Mouse (Mus musculus) forebrain, embryonic 11.5 days (tissue): ENCODE measurements around the gene St6gal1. TPM values are rescaled to one million over a fixed set of nuclear protein-coding genes. Genes with fewer than 3 reads are reported as not detected.

Source experiments
- ATAC-seq: fragments of 200-750 bp; cut with Nextera tagmentation; replicated peaks from 2 replicates; pipeline ENCODE4 v1.8.0; 2017; ENCODE audit warnings: moderate TSS enrichment; ENCODE audit not compliant: low FRiP score
- DNase-seq: peaks from one replicate; pipeline ENCODE4 v3.0.0-alpha.2; 2017; ENCODE audit warnings: low spot score
- H3K27ac ChIP-seq: fragments of 300-500 bp; sonication (generic); 2 replicates; pipeline ENCODE4 v1.5.1; 2014; ENCODE audit warnings: low read depth, low read length
- H3K27me3 ChIP-seq: fragments of 300-500 bp; sonication (generic); 2 replicates; pipeline ENCODE4 v1.6.1; 2014; ENCODE audit warnings: mild to moderate bottlenecking, low read length, mixed read lengths; ENCODE audit not compliant: control insufficient read depth, insufficient read depth
- H3K36me3 ChIP-seq: fragments of 300-500 bp; sonication (generic); 2 replicates; pipeline ENCODE4 v1.6.1; 2014; ENCODE audit warnings: mild to moderate bottlenecking, low read length, moderate library complexity, mixed read lengths; ENCODE audit not compliant: control insufficient read depth, insufficient read depth
- H3K4me1 ChIP-seq: fragments of 300-500 bp; sonication (generic); replicated peaks from 2 replicates; pipeline ENCODE4 v1.6.1; 2014; ENCODE audit warnings: low read length, mixed read lengths; ENCODE audit not compliant: control insufficient read depth, insufficient read depth
- H3K4me2 ChIP-seq: fragments of 300-500 bp; sonication (generic); 2 replicates; pipeline ENCODE4 v1.6.1; 2014; ENCODE audit warnings: low read depth, mild to moderate bottlenecking, low read length, moderate library complexity, mixed read lengths; ENCODE audit not compliant: severe bottlenecking
- H3K4me3 ChIP-seq: fragments of 300-500 bp; sonication (generic); 2 replicates; pipeline ENCODE4 v1.5.1; 2014; ENCODE audit warnings: low read depth, low read length
- H3K9ac ChIP-seq: fragments of 300-500 bp; sonication (generic); 2 replicates; pipeline ENCODE4 v1.6.1; 2014; ENCODE audit warnings: low read length
- H3K9me3 ChIP-seq: fragments of 300-500 bp; sonication (generic); 2 replicates; pipeline ENCODE4 v1.6.1; 2016; ENCODE audit warnings: low read length, mixed read lengths; ENCODE audit not compliant: control insufficient read depth
- WGBS: fragments of 180-500 bp; shearing (Covaris S2); extraction: QIAGEN DNeasy Blood & Tissue Kit; methylation state at CpG from one replicate; pipeline ENCODE4 v1.1.7; 2014; 5-methylcytosine and 5-hydroxymethylcytosine counted together
- polyA plus RNA-seq: library from polyadenylated mRNA; unstranded; fragments of >200 nt; fragmentation: Nextera tagmentation; extraction: Ambion mirVana; gene quantifications from 2 replicates; pipeline ENCODE4 v1.2.1, GENCODE M21; 2014

Gene St6gal1
- polyA plus RNA-seq, 1 experiment from 2014 or later = 24.7 TPM

DNA sequence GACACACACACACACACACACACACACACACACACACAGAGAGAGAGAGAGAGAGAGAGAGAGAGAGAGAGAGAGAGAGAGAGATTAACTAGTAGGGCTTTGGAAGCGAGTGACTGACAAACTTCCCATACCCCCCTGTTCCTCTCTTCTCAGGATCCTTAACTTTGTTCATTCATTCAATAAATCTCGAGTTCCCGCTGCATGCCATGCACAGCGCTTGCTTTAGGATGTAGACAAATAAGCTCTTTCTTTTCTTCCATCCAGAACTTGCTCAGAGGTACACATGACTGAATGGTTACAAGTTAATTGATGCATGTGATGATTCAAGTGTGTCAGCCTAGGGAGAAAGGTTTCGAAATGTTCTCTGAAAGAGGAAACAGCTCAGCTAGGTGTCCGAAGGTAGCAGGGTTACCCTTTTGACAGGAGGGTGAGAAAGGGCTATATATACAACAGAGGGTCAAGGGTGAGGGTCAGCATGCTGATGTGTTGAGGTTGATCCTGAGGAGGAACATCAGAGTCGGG is 10.7 kb downstream of the St6gal1 start:
- Histone ChIP-seq H3K4me3 (no peak overlapping the region), H3K27ac (no peak overlapping the region), H3K9me3 (no peaks in the 10 kb centered on the region), H3K9ac (no peak overlapping the region), H3K27me3 (no peaks in the 10 kb centered on the region), H3K36me3 (no peaks in the 10 kb centered on the region), H3K4me2 (no peak overlapping the region), H3K4me1 (no peaks in the 10 kb centered on the region)
- WGBS = 67% methylated on average over 7 of the region's 7 CpGs
- no peak for ATAC-seq
- DNase-seq = no peak

DNA sequence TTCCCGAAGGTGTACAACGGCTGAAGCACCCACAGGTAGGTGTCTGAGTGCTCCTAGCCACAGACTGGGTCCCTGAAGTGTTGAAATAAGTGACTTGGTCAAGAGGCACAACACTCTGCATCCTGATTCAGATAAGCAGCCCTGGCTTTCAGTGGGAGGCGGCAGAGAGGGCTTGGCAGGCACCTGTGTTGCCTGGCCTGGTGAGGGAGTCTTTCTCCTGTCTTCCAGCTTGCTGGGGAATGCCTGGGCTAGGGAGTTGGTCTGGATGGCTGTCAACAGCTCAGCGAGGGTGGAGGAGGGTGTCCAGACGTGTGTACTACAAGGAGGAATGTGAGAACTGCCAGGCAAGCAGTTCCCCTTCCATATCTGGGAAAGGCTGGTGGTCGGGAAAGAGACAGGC is 15.0 kb downstream of the St6gal1 start:
- Histone ChIP-seq H3K36me3 (no peaks in the 10 kb centered on the region), H3K27me3 (no peaks in the 10 kb centered on the region), H3K4me2 (no peak overlapping the region), H3K9me3 (no peaks in the 10 kb centered on the region), H3K9ac (no peak overlapping the region), H3K27ac (no peak overlapping the region), H3K4me3 (no peak overlapping the region), H3K4me1 (no peaks in the 10 kb centered on the region)
- ATAC-seq = no peak
- no peak for DNase-seq
- WGBS = 80% methylated on average over 6 of the region's 6 CpGs

DNA sequence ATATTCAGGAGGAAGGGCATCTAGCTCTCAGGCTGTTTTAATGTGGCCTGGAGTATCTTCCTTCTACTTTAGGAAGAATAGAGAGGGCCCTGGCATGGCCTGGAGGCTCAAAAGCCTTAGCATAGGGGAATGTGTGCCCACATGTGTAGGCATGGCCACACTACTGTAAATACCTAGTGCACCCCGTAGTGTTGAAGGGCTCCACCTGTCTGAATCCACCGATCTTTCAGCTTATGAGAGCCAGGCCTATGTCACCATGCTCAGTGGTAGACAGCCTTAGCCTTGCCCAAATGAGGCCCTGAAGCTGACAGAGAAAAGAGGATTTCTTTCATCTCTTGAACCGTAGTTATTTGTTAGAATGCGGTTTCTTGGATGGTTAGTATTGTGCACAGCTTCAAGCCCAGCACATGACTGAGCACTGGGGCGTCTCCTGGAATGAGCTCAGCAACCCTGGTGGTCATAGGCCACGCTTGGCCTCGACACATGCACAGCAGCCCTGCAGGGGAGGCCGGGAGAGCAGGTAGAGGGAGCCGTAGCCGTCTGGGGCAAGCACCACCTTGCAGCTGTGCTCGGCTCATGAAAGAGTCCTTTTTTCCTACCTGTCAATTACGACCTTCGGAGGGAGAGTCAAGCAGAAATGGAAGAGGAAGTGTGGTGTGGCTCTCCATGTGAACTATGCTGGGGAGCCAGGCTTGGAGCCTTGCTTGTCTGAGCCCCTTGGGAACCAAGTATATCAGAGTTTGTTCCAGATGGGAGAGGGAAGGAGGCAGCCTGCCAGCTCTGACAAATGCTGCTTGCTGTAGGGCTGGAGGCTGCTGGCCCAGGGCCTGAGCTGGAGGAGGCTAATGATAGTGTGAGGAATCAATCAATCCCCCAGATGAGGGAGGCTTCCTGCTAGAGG is 15.8 kb downstream of the St6gal1 start:
- Histone ChIP-seq H3K4me3 (no peak overlapping the region), H3K27me3 (no peaks in the 10 kb centered on the region), H3K27ac (no peak overlapping the region), H3K9ac (no peak overlapping the region), H3K9me3 (no peaks in the 10 kb centered on the region), H3K4me2 (no peak overlapping the region), H3K4me1 (no peaks in the 10 kb centered on the region), H3K36me3 (no peaks in the 10 kb centered on the region)
- WGBS = 78% methylated on average over 13 of the region's 13 CpGs
- ATAC-seq (no peak), DNase-seq (no peak)

DNA sequence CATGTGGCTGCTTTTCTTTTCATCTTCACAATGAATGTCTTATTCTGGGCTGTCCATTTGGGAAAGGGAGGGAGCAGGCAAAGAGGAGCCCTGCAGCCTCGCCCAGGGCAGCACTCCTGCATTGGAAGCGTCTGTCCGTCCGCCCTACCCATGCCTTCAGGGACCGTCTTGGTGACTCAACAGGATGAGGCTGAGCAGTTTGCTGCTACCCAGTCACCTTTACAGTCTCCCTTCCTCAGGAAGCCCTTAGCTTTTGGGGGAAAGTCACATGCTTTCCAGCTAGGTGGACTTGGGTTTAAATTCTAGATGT is 16.4 kb downstream of the St6gal1 start:
- H3K36me3 ChIP-seq = no peaks in the 10 kb centered on the region
- WGBS = 84% methylated on average over 5 of the region's 5 CpGs
- no peak overlapping the region for H3K4me3 ChIP-seq
- no peak overlapping the region for H3K27ac ChIP-seq
- H3K9ac ChIP-seq = no peak overlapping the region
- no peak for ATAC-seq
- H3K9me3 ChIP-seq = no peaks in the 10 kb centered on the region
- DNase-seq = no peak
- no peaks in the 10 kb centered on the region for H3K4me1 ChIP-seq
- H3K27me3 ChIP-seq = no peaks in the 10 kb centered on the region
- H3K4me2 ChIP-seq = no peak overlapping the region

DNA sequence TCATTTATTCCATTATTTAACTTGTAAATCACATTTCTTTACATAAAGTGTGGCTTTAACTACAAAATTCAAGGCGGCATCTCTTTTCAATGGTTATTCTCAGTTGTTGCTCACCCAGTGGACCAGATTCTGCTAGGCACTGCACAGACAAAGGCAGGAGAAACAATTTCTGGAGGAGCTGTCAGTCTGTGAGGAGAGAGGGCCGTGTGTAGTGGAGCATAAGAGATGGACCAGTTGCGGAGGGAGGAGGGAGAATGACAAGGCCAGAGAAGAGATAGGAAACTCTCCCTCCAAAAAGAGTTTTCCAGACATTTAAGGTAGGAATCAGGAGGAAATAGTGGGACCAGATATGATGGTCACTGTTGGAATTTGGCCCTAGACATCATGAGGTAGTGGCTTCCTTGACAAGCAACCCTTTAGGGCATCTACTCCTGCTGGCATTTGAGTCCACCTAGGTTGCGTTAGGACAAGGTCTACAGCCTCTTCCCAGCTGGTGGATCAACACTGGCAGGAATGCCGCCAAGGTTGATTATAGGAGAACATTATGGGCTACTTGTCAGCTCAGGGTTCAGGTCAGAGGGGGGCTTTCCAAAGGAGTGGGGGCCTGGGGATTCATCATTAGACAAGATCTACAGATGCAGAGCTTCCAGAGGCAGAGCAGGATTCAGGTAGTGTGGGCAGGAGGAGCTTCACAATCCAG is 19.3 kb downstream of the St6gal1 start:
- no peaks in the 10 kb centered on the region for H3K4me1 ChIP-seq
- no peak overlapping the region for H3K9ac ChIP-seq
- no peaks in the 10 kb centered on the region for H3K36me3 ChIP-seq
- H3K27me3 ChIP-seq = no peaks in the 10 kb centered on the region
- DNase-seq = no peak
- no peak overlapping the region for H3K27ac ChIP-seq
- no peak overlapping the region for H3K4me2 ChIP-seq
- WGBS = 80% methylated on average over 5 of the region's 5 CpGs
- H3K9me3 ChIP-seq = no peaks in the 10 kb centered on the region
- no peak overlapping the region for H3K4me3 ChIP-seq
- ATAC-seq = no peak

DNA sequence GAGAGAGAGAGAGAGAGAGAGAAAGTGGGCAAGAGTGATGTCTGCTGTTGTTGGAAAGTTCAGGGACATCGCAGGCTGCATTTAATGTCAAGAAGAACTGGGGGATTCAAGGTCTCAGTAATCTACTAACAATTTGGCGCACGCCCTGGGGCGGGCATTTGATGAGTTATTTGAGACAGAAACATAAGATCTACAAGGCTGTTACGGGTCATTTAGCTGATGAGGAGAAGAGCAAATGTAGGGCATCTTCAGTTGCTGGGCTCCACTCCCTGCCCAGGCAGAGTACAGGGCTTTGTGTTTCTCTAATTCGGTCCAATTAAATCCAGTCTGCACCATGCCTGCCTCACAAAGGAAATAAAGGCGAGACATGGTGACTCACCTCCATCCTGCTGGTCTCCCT is 19.9 kb downstream of the St6gal1 start:
- no peak for DNase-seq
- Histone ChIP-seq H3K9me3 (no peaks in the 10 kb centered on the region), H3K4me3 (no peak overlapping the region), H3K9ac (no peak overlapping the region), H3K4me2 (no peak overlapping the region), H3K4me1 (no peaks in the 10 kb centered on the region), H3K27me3 (no peaks in the 10 kb centered on the region), H3K27ac (no peak overlapping the region), H3K36me3 (no peaks in the 10 kb centered on the region)
- 89% methylated on average over 7 of the region's 7 CpGs for WGBS
- no peak for ATAC-seq

DNA sequence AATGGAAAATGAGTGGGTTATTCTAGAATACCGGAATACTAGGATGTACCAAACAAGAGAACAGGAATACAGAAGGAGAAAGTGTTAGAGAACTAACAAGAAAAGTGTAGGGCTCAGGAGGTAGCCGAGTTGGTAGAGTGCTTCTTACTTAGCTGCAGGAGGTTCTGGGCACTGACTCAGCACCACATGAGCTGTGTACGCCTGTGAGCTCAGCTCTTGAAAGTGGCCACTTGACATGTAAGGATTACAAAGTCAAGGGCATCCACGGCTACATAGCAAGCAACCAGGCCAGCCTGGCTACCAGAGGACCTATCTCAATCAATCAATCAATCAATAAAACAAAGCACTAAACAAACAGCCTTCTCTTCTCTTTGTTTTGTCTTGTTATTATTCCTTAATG is 24.7 kb downstream of the St6gal1 start:
- 53% methylated on average over 4 of the region's 4 CpGs for WGBS
- no peak overlapping the region for H3K4me3 ChIP-seq
- no peaks in the 10 kb centered on the region for H3K9me3 ChIP-seq
- no peak overlapping the region for H3K27ac ChIP-seq
- ATAC-seq = no peak
- no peak overlapping the region for H3K4me2 ChIP-seq
- no peaks in the 10 kb centered on the region for H3K36me3 ChIP-seq
- H3K27me3 ChIP-seq = no peaks in the 10 kb centered on the region
- H3K4me1 ChIP-seq = peaks cover 11% of the 10 kb centered on the region; the same call in 1 of the 2 replicates
- H3K9ac ChIP-seq = no peak overlapping the region
- DNase-seq = no peak

DNA sequence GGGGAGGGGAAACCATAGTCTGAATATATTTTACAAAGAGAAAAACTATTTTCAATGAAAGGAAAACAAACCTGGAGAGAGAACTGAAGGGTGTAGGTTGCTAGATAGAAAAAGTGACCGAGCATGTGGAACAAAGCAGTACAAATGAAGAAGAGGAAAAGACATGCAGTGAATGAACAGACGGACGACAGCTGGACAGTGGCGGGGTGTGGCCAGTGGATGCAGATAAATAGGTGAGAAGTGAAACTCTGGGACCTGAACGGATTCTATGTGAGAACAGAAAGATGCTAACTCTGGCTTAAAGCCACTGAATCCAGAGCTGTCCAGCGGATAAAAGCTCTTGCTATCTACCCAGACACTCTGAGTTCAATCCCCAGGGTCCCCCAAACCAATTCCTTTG is 25.2 kb downstream of the St6gal1 start:
- H3K9ac ChIP-seq = no peak overlapping the region
- H3K4me3 ChIP-seq = no peak overlapping the region
- peaks cover 11% of the 10 kb centered on the region; the same call in 1 of the 2 replicates for H3K4me1 ChIP-seq
- no peaks in the 10 kb centered on the region for H3K9me3 ChIP-seq
- WGBS = 72% methylated on average over 6 of the region's 6 CpGs
- ATAC-seq (no peak), DNase-seq (no peak)
- no peaks in the 10 kb centered on the region for H3K27me3 ChIP-seq
- H3K36me3 ChIP-seq = no peaks in the 10 kb centered on the region
- H3K4me2 ChIP-seq = no peak overlapping the region
- no peak overlapping the region for H3K27ac ChIP-seq
